Mouse (Mus musculus): ENCODE measurements around the gene Lsm14b. TPM values are rescaled to one million over a fixed set of nuclear protein-coding genes. Genes with fewer than 3 reads are reported as not detected.

Gene Lsm14b
- polyA plus RNA-seq, 2 experiments = 1.7 to 10.7 TPM

GRCm38 (mm10) chr2:179977344-179978025 lies 47.3 kb upstream of the Lsm14b start:
- 15% methylated on average over 10 of the region's 10 CpGs for WGBS (ENCODE audit: insufficient replicate concordance)
- peak overlapping the region; percentile 94 for H3K9ac ChIP-seq (replicated peaks)
- peak overlapping the region; percentile 69; the same call in 1 of the 2 replicates for H3K27ac ChIP-seq
- no peaks in the 10 kb centered on the region for H3K27me3 ChIP-seq (ENCODE audit: control insufficient read depth, insufficient read depth, low read length)
- H3K9me3 ChIP-seq (ENCODE audit: control insufficient read depth, low read length) = no peaks in the 10 kb centered on the region
- ATAC-seq (ENCODE audit: insufficient read depth) (no peak), DNase-seq (ENCODE audit: low read depth in 3 of 3, low spot score in 3 of 3) (no peak)
- no peaks in the 10 kb centered on the region for H3K36me3 ChIP-seq (replicated peaks; ENCODE audit: control insufficient read depth, insufficient read depth, low read depth)
- peak overlapping the region; percentile 81 for H3K4me2 ChIP-seq (ENCODE audit: low read depth)
- peaks cover 18 to 30% of the 10 kb centered on the region in 2 experiments for H3K4me1 ChIP-seq (replicated peaks; ENCODE audit: control insufficient read depth in 2 of 2, insufficient read depth in 2 of 2, low read length in 1 of 2)
- peak overlapping the region; percentile 78 to 87 for H3K4me3 ChIP-seq (ENCODE audit: insufficient read depth in 1 of 2, low read depth in 2 of 2, low read length in 2 of 2)
- TF ChIP-seq EP300 (IDR thresholded peaks at IDR 0.05; ENCODE audit: low read depth) = no peak
- TF ChIP-seq CTCF (IDR thresholded peaks at IDR 0.05; ENCODE audit: low read depth) = no peak

- H3K9me3 ChIP-seq (ENCODE audit: control insufficient read depth, low read length) = no peaks in the 10 kb centered on the region
- ATAC-seq (ENCODE audit: insufficient read depth) (no peak), DNase-seq (ENCODE audit: low read depth in 3 of 3, low spot score in 3 of 3) (no peak)
- WGBS (ENCODE audit: insufficient replicate concordance) = 80% methylated on average over 3 of the region's 3 CpGs
- TF ChIP-seq CTCF (IDR thresholded peaks at IDR 0.05; ENCODE audit: low read depth) (no peak), EP300 (IDR thresholded peaks at IDR 0.05; ENCODE audit: low read depth) (no peak)
- peak overlapping the region; percentile 81; the same call in 1 of the 2 replicates for H3K4me2 ChIP-seq (ENCODE audit: low read depth)
- H3K4me1 ChIP-seq (replicated peaks; ENCODE audit: control insufficient read depth in 2 of 2, insufficient read depth in 2 of 2, low read length in 1 of 2) = peaks cover 17 to 22% of the 10 kb centered on the region in 2 experiments
- no peaks in the 10 kb centered on the region for H3K27me3 ChIP-seq (ENCODE audit: control insufficient read depth, insufficient read depth, low read length)
- no peak overlapping the region for H3K4me3 ChIP-seq (ENCODE audit: insufficient read depth in 1 of 2, low read depth in 2 of 2, low read length in 2 of 2)
- no peak overlapping the region for H3K9ac ChIP-seq (replicated peaks)
- no peak overlapping the region for H3K27ac ChIP-seq
- H3K36me3 ChIP-seq (replicated peaks; ENCODE audit: control insufficient read depth, insufficient read depth, low read depth) = no peaks in the 10 kb centered on the region
Measured at GRCm38 (mm10) chr2:179978250-179978649, 46.5 kb upstream of the Lsm14b start.

DNA sequence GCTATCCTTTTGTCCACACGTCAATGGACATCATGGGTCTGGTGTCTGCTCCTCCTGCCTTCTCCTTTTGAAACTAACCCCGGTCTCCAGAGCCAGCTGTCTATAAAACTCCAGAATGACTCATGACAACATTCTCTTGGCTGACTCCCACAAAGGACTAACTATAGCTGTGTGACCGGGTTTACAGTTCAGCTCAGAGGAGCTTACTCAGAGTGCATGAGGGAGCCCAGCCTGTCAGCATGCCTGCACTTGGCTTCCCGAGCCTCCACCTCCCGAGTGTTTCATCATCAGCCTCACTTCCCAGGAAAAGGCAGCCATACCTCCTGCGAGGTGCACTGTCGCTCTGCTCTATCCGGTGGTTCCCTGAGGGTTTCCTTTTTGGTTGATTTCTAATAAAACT lies 45.0 kb upstream of the Lsm14b start:
- H3K4me3 ChIP-seq (ENCODE audit: insufficient read depth in 1 of 2, low read depth in 2 of 2, low read length in 2 of 2) = no peak overlapping the region
- no peak for DNase-seq (ENCODE audit: low read depth in 3 of 3, low spot score in 3 of 3)
- H3K9me3 ChIP-seq (ENCODE audit: control insufficient read depth, low read length) = no peaks in the 10 kb centered on the region
- no peaks in the 10 kb centered on the region for H3K36me3 ChIP-seq (replicated peaks; ENCODE audit: control insufficient read depth, insufficient read depth, low read depth)
- no peak overlapping the region for H3K4me2 ChIP-seq (ENCODE audit: low read depth)
- H3K4me1 ChIP-seq (replicated peaks; ENCODE audit: control insufficient read depth in 2 of 2, insufficient read depth in 2 of 2, low read length in 1 of 2) = peaks cover 2 to 7% of the 10 kb centered on the region in 2 experiments; a peak in 3 of 4 replicates
- no peaks in the 10 kb centered on the region for H3K27me3 ChIP-seq (ENCODE audit: control insufficient read depth, insufficient read depth, low read length)
- 58% methylated on average over 8 of the region's 8 CpGs for WGBS (ENCODE audit: insufficient replicate concordance)
- no peak overlapping the region for H3K9ac ChIP-seq (replicated peaks)
- no peak for ATAC-seq (ENCODE audit: insufficient read depth)
- no peak for TF ChIP-seq EP300 (IDR thresholded peaks at IDR 0.05; ENCODE audit: low read depth)
- no peak for TF ChIP-seq CTCF (IDR thresholded peaks at IDR 0.05; ENCODE audit: low read depth)
- no peak overlapping the region for H3K27ac ChIP-seq

- H3K4me2 ChIP-seq (ENCODE audit: low read depth) = no peak overlapping the region
- 42% methylated on average over 4 of the region's 4 CpGs for WGBS (ENCODE audit: insufficient replicate concordance)
- H3K27ac ChIP-seq = no peak overlapping the region
- no peak overlapping the region for H3K4me3 ChIP-seq (ENCODE audit: insufficient read depth in 1 of 2, low read depth in 2 of 2, low read length in 2 of 2)
- TF ChIP-seq CTCF (IDR thresholded peaks at IDR 0.05; ENCODE audit: low read depth) (no peak), EP300 (IDR thresholded peaks at IDR 0.05; ENCODE audit: low read depth) (no peak)
- no peak for DNase-seq (ENCODE audit: low read depth in 3 of 3, low spot score in 3 of 3)
- H3K9ac ChIP-seq (replicated peaks) = no peak overlapping the region
- H3K4me1 ChIP-seq (replicated peaks; ENCODE audit: control insufficient read depth in 2 of 2, insufficient read depth in 2 of 2, low read length in 1 of 2) = peaks cover 2 to 4% of the 10 kb centered on the region in 2 experiments; a peak in 3 of 4 replicates
- H3K9me3 ChIP-seq (ENCODE audit: control insufficient read depth, low read length) = no peaks in the 10 kb centered on the region
- no peaks in the 10 kb centered on the region for H3K36me3 ChIP-seq (replicated peaks; ENCODE audit: control insufficient read depth, insufficient read depth, low read depth)
- H3K27me3 ChIP-seq (ENCODE audit: control insufficient read depth, insufficient read depth, low read length) = no peaks in the 10 kb centered on the region
- no peak for ATAC-seq (ENCODE audit: insufficient read depth)
Measured at GRCm38 (mm10) chr2:179980616-179981015, 44.2 kb upstream of the Lsm14b start.

DNA sequence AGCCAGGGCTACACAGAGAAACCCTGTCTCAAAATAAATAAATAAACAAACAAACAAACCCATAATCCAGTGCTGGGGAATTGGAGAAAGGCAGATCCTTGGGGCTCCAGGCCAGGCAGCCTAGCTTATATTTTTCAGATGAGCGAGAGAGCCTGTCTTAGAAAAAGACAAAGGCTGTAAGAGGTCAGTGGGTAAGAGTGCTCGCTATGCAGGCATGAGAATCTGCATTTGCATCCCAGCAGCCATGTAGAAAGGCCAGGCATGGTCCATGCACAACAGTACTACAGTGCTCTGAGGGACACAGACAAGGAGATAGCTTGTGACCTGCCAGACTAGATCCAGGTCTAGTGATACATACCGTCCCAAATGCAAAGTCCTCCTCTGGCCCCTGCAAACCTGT lies 42.1 kb upstream of the Lsm14b start:
- TF ChIP-seq CTCF (IDR thresholded peaks at IDR 0.05; ENCODE audit: low read depth) (no peak), EP300 (IDR thresholded peaks at IDR 0.05; ENCODE audit: low read depth) (no peak)
- no peak overlapping the region for H3K4me2 ChIP-seq (ENCODE audit: low read depth)
- H3K27me3 ChIP-seq (ENCODE audit: control insufficient read depth, insufficient read depth, low read length) = no peaks in the 10 kb centered on the region
- no peaks in the 10 kb centered on the region for H3K9me3 ChIP-seq (ENCODE audit: control insufficient read depth, low read length)
- WGBS (ENCODE audit: insufficient replicate concordance) = 66% methylated on average over 3 of the region's 3 CpGs
- DNase-seq (ENCODE audit: low read depth in 3 of 3, low spot score in 3 of 3) (no peak), ATAC-seq (ENCODE audit: insufficient read depth) (no peak)
- no peaks in the 10 kb centered on the region for H3K36me3 ChIP-seq (replicated peaks; ENCODE audit: control insufficient read depth, insufficient read depth, low read depth)
- no peak overlapping the region for H3K4me3 ChIP-seq (ENCODE audit: insufficient read depth in 1 of 2, low read depth in 2 of 2, low read length in 2 of 2)
- H3K9ac ChIP-seq (replicated peaks) = no peak overlapping the region
- H3K27ac ChIP-seq = no peak overlapping the region
- peaks cover 0 to 1% of the 10 kb centered on the region in 2 experiments; a peak in 2 of 4 replicates for H3K4me1 ChIP-seq (replicated peaks; ENCODE audit: control insufficient read depth in 2 of 2, insufficient read depth in 2 of 2, low read length in 1 of 2)

Data from liver, embryonic 14.5 days (tissue).